Mouse (Mus musculus) erythroblast, embryonic 14.5 days (primary cell): Measurements from ENCODE around the gene Hoxb1. TPM values are rescaled to one million over a fixed set of nuclear protein-coding genes. Genes with fewer than 3 reads are reported as not detected.

Source experiments
- H3K27me3 ChIP-seq: 2 replicates; pipeline ENCODE4 v1.6.1; 2012; ENCODE audit warnings: inconsistent platforms; ENCODE audit not compliant: control insufficient read depth
- H3K36me3 ChIP-seq: 2 replicates; pipeline ENCODE4 v1.6.1; 2012; ENCODE audit warnings: mild to moderate bottlenecking, inconsistent platforms; ENCODE audit not compliant: control insufficient read depth
- H3K4me1 ChIP-seq: 2 replicates; pipeline ENCODE4 v1.6.1; 2012; ENCODE audit warnings: inconsistent platforms; ENCODE audit not compliant: control insufficient read depth
- H3K4me3 ChIP-seq: replicated peaks from 2 replicates; pipeline ENCODE3; 2012; ENCODE audit warnings: moderate library complexity, mild to moderate bottlenecking, inconsistent platforms
- H3K9me3 ChIP-seq: 2 replicates; pipeline ENCODE4 v1.6.1; 2012; ENCODE audit warnings: low read length, inconsistent platforms, mixed read lengths; ENCODE audit not compliant: control insufficient read depth
- GATA1 ChIP-seq: IDR thresholded peaks from 2 replicates; pipeline ENCODE4 v1.6.1; 2012; ENCODE audit warnings: low read length, inconsistent platforms, mixed read lengths
- TAL1 ChIP-seq: IDR thresholded peaks from 3 replicates; pipeline ENCODE4 v1.6.1; 2012; ENCODE audit warnings: low read length, inconsistent platforms, mixed read lengths
- polyA plus RNA-seq: library from polyadenylated mRNA; stranded (reverse); fragments of >175 nt; gene quantifications from 2 replicates; pipeline ENCODE4 v1.2.3, GENCODE M21; 2012

Hoxb1 gene
- polyA plus RNA-seq, 1 experiment, result not detected

GRCm38 (mm10) chr11:96347717-96348116, 17.8 kb upstream of the Hoxb1 start:
- Histone ChIP-seq H3K4me3 (no peak overlapping the region), H3K4me1 (no peaks in the 10 kb centered on the region), H3K9me3 (no peaks in the 10 kb centered on the region), H3K36me3 (no peaks in the 10 kb centered on the region), H3K27me3 (peaks cover 98% of the 10 kb centered on the region)
- TF ChIP-seq GATA1 (no peak), TAL1 (no peak)

DNA sequence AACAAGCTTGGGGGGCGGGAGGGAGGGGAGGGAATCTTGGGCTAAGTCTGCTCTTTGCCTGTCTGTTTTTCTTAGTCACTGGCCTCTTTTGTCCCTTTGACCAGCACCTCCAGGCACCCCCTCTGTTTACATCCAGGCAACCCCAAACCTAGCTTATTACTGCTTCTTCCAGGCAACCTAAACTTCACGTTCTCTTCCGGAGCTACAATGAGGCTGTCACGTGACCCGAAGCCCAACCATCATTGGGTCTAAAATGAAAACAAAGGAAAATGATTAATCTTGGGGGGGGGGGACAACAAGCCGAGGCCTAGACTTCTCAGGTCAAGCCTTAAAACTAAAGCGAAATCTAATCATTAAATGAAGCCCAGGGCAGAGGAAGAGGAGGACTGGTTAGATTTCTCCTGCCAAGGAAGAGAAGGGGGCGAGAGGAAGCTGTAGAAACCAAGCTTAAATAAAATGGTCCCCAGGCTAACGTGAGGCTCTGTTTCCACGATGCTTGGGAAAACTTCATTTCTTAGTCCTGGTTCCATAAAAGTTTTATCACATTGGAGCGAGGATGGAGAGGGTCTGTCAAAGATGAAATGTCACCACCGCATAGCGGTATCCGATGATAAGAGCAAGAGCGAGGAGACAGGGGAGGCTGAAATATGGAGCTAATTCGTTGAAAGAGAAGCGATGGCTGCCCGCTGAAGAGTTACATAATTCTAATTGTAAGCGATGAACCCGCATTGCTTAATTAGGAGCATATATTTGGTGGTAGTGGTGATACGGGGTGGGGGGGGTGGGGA, 17.2 kb upstream of the Hoxb1 start:
- H3K27me3 ChIP-seq, result peaks cover 98% of the 10 kb centered on the region
- no peak for TF ChIP-seq GATA1
- TF ChIP-seq TAL1, result no peak
- no peaks in the 10 kb centered on the region for H3K9me3 ChIP-seq
- H3K4me1 ChIP-seq, result no peaks in the 10 kb centered on the region
- H3K4me3 ChIP-seq, result no peak overlapping the region
- no peaks in the 10 kb centered on the region for H3K36me3 ChIP-seq

DNA sequence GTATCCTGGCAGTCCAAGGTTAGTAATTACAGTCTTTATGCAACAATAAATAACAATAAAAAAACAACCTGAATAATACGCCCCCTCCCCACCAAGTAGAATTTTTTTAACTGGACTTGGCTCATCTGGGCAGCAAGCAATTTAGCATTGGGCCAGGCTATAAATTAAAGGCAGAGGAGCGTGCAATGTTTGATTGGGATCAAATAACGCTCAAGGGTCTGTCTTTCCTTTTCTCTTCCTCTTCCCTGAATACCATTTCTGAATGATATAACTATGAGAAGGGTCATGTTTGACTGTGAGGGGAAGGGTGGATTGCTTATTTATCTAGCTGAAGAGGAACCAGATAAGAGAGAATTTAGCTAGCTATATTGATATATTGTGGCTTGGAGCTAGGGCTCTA, 16.6 kb upstream of the Hoxb1 start:
- H3K9me3 ChIP-seq, result no peaks in the 10 kb centered on the region
- H3K27me3 ChIP-seq, result peaks cover 98% of the 10 kb centered on the region
- no peaks in the 10 kb centered on the region for H3K4me1 ChIP-seq
- TF ChIP-seq GATA1 (no peak), TAL1 (no peak)
- H3K36me3 ChIP-seq, result no peaks in the 10 kb centered on the region
- no peak overlapping the region for H3K4me3 ChIP-seq

GRCm38 (mm10) chr11:96349491-96350340, 15.8 kb upstream of the Hoxb1 start:
- Histone ChIP-seq H3K9me3 (no peaks in the 10 kb centered on the region), H3K36me3 (no peaks in the 10 kb centered on the region), H3K4me3 (no peak overlapping the region), H3K27me3 (peaks cover 98% of the 10 kb centered on the region), H3K4me1 (no peaks in the 10 kb centered on the region)
- no peak for TF ChIP-seq GATA1
- no peak for TF ChIP-seq TAL1

DNA sequence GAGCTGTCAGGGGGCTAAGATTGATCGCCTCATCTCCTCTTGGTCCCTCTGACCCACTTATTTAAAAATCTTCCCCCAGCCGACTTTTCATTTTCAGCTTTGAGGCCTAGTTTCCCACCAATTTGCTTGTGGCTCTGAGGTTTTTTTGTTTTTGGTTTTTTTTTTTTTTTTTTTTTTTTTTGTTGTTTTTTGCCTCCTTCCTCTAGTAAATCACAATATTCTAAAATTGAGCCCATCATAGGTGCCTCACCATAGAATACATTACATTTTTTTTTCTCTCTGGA, 15.3 kb upstream of the Hoxb1 start, which contains the start of gene Hoxb2:
Gene Hoxb2, plus strand, starts transcription at position 185 of the 284 bp plus-strand sequence.
- Histone ChIP-seq H3K4me1 (no peaks in the 10 kb centered on the region), H3K27me3 (peaks cover 98% of the 10 kb centered on the region)

GRCm38 (mm10) chr11:96350791-96351190, 14.8 kb upstream of the Hoxb1 start:
- no peak for TF ChIP-seq GATA1
- TF ChIP-seq TAL1, result no peak
- no peaks in the 10 kb centered on the region for H3K36me3 ChIP-seq
- no peak overlapping the region for H3K4me3 ChIP-seq
- no peaks in the 10 kb centered on the region for H3K9me3 ChIP-seq
- peaks cover 95% of the 10 kb centered on the region for H3K27me3 ChIP-seq
- no peaks in the 10 kb centered on the region for H3K4me1 ChIP-seq

More for the DNA sequence above, 15.3 kb upstream of the Hoxb1 start, which contains the start of gene Hoxb2:
- H3K9me3 ChIP-seq, result no peaks in the 10 kb centered on the region
- no peak within 1 kb of the TSS for H3K4me3 ChIP-seq
- H3K36me3 ChIP-seq, result no peaks in the 10 kb centered on the region
- no peak for TF ChIP-seq TAL1
- no peak for TF ChIP-seq GATA1

GRCm38 (mm10) chr11:96351312-96351711, 14.2 kb upstream of the Hoxb1 start:
- TF ChIP-seq GATA1, result no peak
- TF ChIP-seq TAL1, result no peak
- Histone ChIP-seq H3K27me3 (peaks cover 95% of the 10 kb centered on the region), H3K4me1 (no peaks in the 10 kb centered on the region), H3K4me3 (no peak overlapping the region), H3K9me3 (no peaks in the 10 kb centered on the region), H3K36me3 (no peaks in the 10 kb centered on the region)

GRCm38 (mm10) chr11:96351831-96352230, 13.7 kb upstream of the Hoxb1 start:
- no peak overlapping the region for H3K4me3 ChIP-seq
- peaks cover 95% of the 10 kb centered on the region for H3K27me3 ChIP-seq
- H3K9me3 ChIP-seq, result no peaks in the 10 kb centered on the region
- no peaks in the 10 kb centered on the region for H3K4me1 ChIP-seq
- TF ChIP-seq TAL1, result no peak
- TF ChIP-seq GATA1, result no peak
- H3K36me3 ChIP-seq, result no peaks in the 10 kb centered on the region

GRCm38 (mm10) chr11:96352691-96353521, 12.6 kb upstream of the Hoxb1 start:
- H3K9me3 ChIP-seq, result no peaks in the 10 kb centered on the region

More at GRCm38 (mm10) chr11:96352691-96353521, 12.6 kb upstream of the Hoxb1 start:
- H3K4me1 ChIP-seq, result no peaks in the 10 kb centered on the region
- H3K27me3 ChIP-seq, result peaks cover 94% of the 10 kb centered on the region
- TF ChIP-seq TAL1 (no peak), GATA1 (no peak)
- peak overlapping the region; percentile 13 for H3K4me3 ChIP-seq
- no peaks in the 10 kb centered on the region for H3K36me3 ChIP-seq
